In genomic region chr5:128600072-128601021, GRCm38 (mm10) we compare ENCODE assay signal across 8 mouse cellular contexts. TPM values are rescaled to one million over a fixed set of nuclear protein-coding genes. Genes with fewer than 3 reads are reported as not detected.
DNase-seq lines count a peak whose midpoint lies in the region; ATAC-seq and TF ChIP-seq lines count a peak whose summit lies in the region.

TSS of gene Fzd10 (plus strand) at chr5:128600844.

- H3K4me1 ChIP-seq in limb, embryonic 10.5 days: peaks cover 92% of the 10 kb centered on the region
- peaks cover 33% of the 10 kb centered on the region for H3K4me1 ChIP-seq in midbrain, embryonic 14.5 days (ENCODE audit: control insufficient read depth, insufficient read depth, low read length)

- H3K36me3 ChIP-seq in limb, embryonic 10.5 days: peaks cover 5% of the 10 kb centered on the region; the same call in 1 of the 2 replicates
- H3K36me3 ChIP-seq in midbrain, embryonic 14.5 days (ENCODE audit: control insufficient read depth, insufficient read depth, low read length): no peaks in the 10 kb centered on the region

- no peaks in the 10 kb centered on the region for H3K27me3 ChIP-seq in limb, embryonic 10.5 days (ENCODE audit: low read depth, poor library complexity, severe bottlenecking)
- 0 out of 2 replicates have a peak, but pooled peaks cover 8% of the 10 kb centered on the region for H3K27me3 ChIP-seq in midbrain, embryonic 14.5 days (ENCODE audit: control insufficient read depth, insufficient read depth, low read length)

- H3K4me2 ChIP-seq in midbrain, embryonic 14.5 days (ENCODE audit: low read length): peak within 1 kb of the TSS; percentile 95

- WGBS in limb, embryonic 10.5 days: under 1% methylated on average over 70 of the region's 73 CpGs
- under 1% methylated on average over 70 of the region's 73 CpGs for WGBS in midbrain, embryonic 14.5 days

- 0 out of 2 replicates have a peak, but pooled peaks have one; percentile 38 for TF ChIP-seq POLR2A in brain, embryonic 14.5 days (IDR thresholded peaks at IDR 0.05; ENCODE audit: borderline replicate concordance, extremely low read depth, insufficient read depth, insufficient read length, poor library complexity, severe bottlenecking)

- H3K4me3 ChIP-seq in limb, embryonic 10.5 days: peak within 1 kb of the TSS; percentile 93
- H3K4me3 ChIP-seq in midbrain, embryonic 14.5 days (replicated peaks; ENCODE audit: low read depth, low read length): peak within 1 kb of the TSS; percentile 67

- H3K9me3 ChIP-seq in limb, embryonic 10.5 days (replicated peaks): no peaks in the 10 kb centered on the region
- H3K9me3 ChIP-seq in midbrain, embryonic 14.5 days (ENCODE audit: control insufficient read depth, low read length): no peaks in the 10 kb centered on the region

- no peak for TF ChIP-seq CTCF in brain, embryonic 14.5 days (IDR thresholded peaks at IDR 0.05; ENCODE audit: borderline replicate concordance, extremely low read depth, insufficient read depth, insufficient read length)

- H3K27ac ChIP-seq in limb, embryonic 10.5 days: peak within 1 kb of the TSS; percentile 98
- H3K27ac ChIP-seq in midbrain, embryonic 14.5 days (replicated peaks; ENCODE audit: low read depth, low read length): peak within 1 kb of the TSS; percentile 87

- H3K9ac ChIP-seq in midbrain, embryonic 14.5 days (replicated peaks; ENCODE audit: low read length): peak within 1 kb of the TSS; percentile 57

- peak; percentile 13 to 16 for DNase-seq in left cerebral cortex, adult 18-20 months (ENCODE audit: low spot score in 2 of 2)
- no peak for DNase-seq in left cerebral cortex, adult 9 months (ENCODE audit: low spot score in 2 of 2)
- peak; percentile 88 for DNase-seq in brain, embryonic 14.5 days (ENCODE audit: low read depth)
- peak; percentile 81 for DNase-seq in forelimb bud, embryonic 11.5 days (ENCODE audit: low read depth, low spot score)
- DNase-seq in limb, embryonic 10.5 days (ENCODE audit: low spot score): peak; percentile 95
- DNase-seq in midbrain, embryonic 14.5 days: peak; percentile 84
- DNase-seq in testis, postnatal 14 days (ENCODE audit: low spot score): peak; percentile 68
- DNase-seq in B cell, adult 2 months: no peak

- peak; percentile 68 for ATAC-seq in midbrain, embryonic 14.5 days (ENCODE audit: low FRiP score, low TSS enrichment)

RNA-seq across cellular contexts. Expression of gene Fzd10, which starts in this region (rescaled TPM):
- total RNA-seq in left cerebral cortex, adult 18-20 months (2021): 1 to 10 TPM; 1.7 to 1.8 TPM
- polyA plus RNA-seq in brain, embryonic 14.5 days (2012; rRNA removed): 13.8 and 23.6 TPM in 2 replicates
- polyA plus RNA-seq in limb, embryonic 10.5 days (2016; fragmentation: Nextera tagmentation; extraction: Ambion mirVana): 8.1 and 10.5 TPM in 2 replicates
- polyA plus RNA-seq in midbrain, embryonic 14.5 days (2014; fragmentation: Nextera tagmentation; extraction: Ambion mirVana): 10.1 and 11.6 TPM in 2 replicates

Comparison
In these comparisons a context has a peak if more than half of its experiments do, and no peak if none do; other contexts are left out.
1. DNase-seq: peak in left cerebral cortex, adult 18-20 months (2 of 2), brain, embryonic 14.5 days (single experiment), forelimb bud, embryonic 11.5 days (single experiment), limb, embryonic 10.5 days (single experiment), midbrain, embryonic 14.5 days (single experiment) and testis, postnatal 14 days (single experiment); none in left cerebral cortex, adult 9 months (0 of 2) and B cell, adult 2 months (0 of 2).